ENCODE assay signal across 8 mouse cellular contexts in genomic region chr6:86694465-86694864, GRCm38 (mm10). TPM values are rescaled to one million over a fixed set of nuclear protein-coding genes. Genes with fewer than 3 reads are reported as not detected.
DNase-seq lines count a peak whose midpoint lies in the region; ATAC-seq and TF ChIP-seq lines count a peak whose summit lies in the region.
"Had no signal": no experiment of that assay in that cellular context is flagged by ENCODE, and none has a peak within 500 bp of the region (broad histone marks: within the 10 kb centered on the region; RNA-seq: fewer than 3 reads in every experiment).

No protein-coding gene starts in this region.

- no peak overlapping the region for H3K4me3 ChIP-seq in neural tube, embryonic 15.5 days (replicated peaks)
- no peak overlapping the region for H3K4me3 ChIP-seq in liver, adult 2 months (ENCODE audit: insufficient read depth, low read depth, low read length)
- H3K4me3 ChIP-seq: myocyte had no signal

- ATAC-seq in neural tube, embryonic 15.5 days (ENCODE audit: low FRiP score): no peak
- ATAC-seq in Patski: no peak
- ATAC-seq in granulocyte monocyte progenitor cell, adult 5-6 weeks (replicated peaks; ENCODE audit: poor library complexity, severe bottlenecking): peak; percentile 88

- H3K4me2 ChIP-seq in neural tube, embryonic 15.5 days: no peak overlapping the region

- TF ChIP-seq POLR2A in liver, adult 2 months (IDR thresholded peaks at IDR 0.05; ENCODE audit: extremely low read depth, insufficient read depth, low read length): no peak

- CTCF ChIA-PET in Patski (lab: Charles Lee): interaction anchor here (0.9 to 1.8 kb wide), 4 partner anchors 11 to 24 kb away, joined by 3 to 5 read pairs (median 4); no protein-coding TSS in a partner anchor

- POLR2A ChIA-PET in Patski (lab: Charles Lee): no interaction called here

- H3K79me2 ChIP-seq in liver, adult 2 months (ENCODE audit: control insufficient read depth, insufficient read depth, low read length): no peaks in the 10 kb centered on the region

- no peaks in the 10 kb centered on the region for H3K9me3 ChIP-seq in neural tube, embryonic 15.5 days (replicated peaks)

- no peak overlapping the region for H3K9ac ChIP-seq in neural tube, embryonic 15.5 days (replicated peaks)
- H3K9ac ChIP-seq in liver, adult 2 months (ENCODE audit: low read depth, low read length): no peak overlapping the region

- H3K36me3 ChIP-seq in neural tube, embryonic 15.5 days: peaks cover 82% of the 10 kb centered on the region
- peaks cover 9% of the 10 kb centered on the region for H3K36me3 ChIP-seq in liver, adult 2 months (ENCODE audit: control insufficient read depth, insufficient read depth, low read length)

- in situ Hi-C loops in Patski (cut with MboI; ENCODE audit: low pct_unique_long_range_greater_than_20kb): no loop called here

- TF ChIP-seq CTCF in Patski (IDR thresholded peaks at IDR 0.05): peak; percentile 66
- peak; percentile 70 for TF ChIP-seq CTCF in liver, adult 2 months (IDR thresholded peaks at IDR 0.05; ENCODE audit: low read depth, low read length)

- no peaks in the 10 kb centered on the region for H3K27me3 ChIP-seq in neural tube, embryonic 15.5 days (replicated peaks)
- H3K27me3 ChIP-seq in Patski: no peaks in the 10 kb centered on the region
- H3K27me3 ChIP-seq in liver, adult 2 months (ENCODE audit: control insufficient read depth, insufficient read depth, low read length): no peaks in the 10 kb centered on the region

- no peaks in the 10 kb centered on the region for H3K4me1 ChIP-seq in neural tube, embryonic 15.5 days
- peaks cover 9% of the 10 kb centered on the region for H3K4me1 ChIP-seq in liver, adult 2 months (ENCODE audit: control insufficient read depth, insufficient read depth, low read length)

- peak; percentile 52 for DNase-seq in neural tube, embryonic 10.5 days (ENCODE audit: extremely low spot score, low spot score)
- DNase-seq in Patski (ENCODE audit: low read depth, low spot score): no peak
- DNase-seq in c-Kit-positive CD71-negative TER-119-negative erythroid progenitor cells, embryonic 14.5 days (ENCODE audit: low read depth): peak; percentile 75
- DNase-seq in liver, adult 2 months (ENCODE audit: extremely low read depth, low read depth, low spot score): peak; percentile 35
- peak; percentile 31 for DNase-seq in right cerebral cortex, postnatal 4 days

- no peak overlapping the region for H3K27ac ChIP-seq in neural tube, embryonic 15.5 days (replicated peaks)
- H3K27ac ChIP-seq in liver, adult 2 months (replicated peaks; ENCODE audit: insufficient read depth, low read depth, low read length): no peak overlapping the region

RNA-seq across cellular contexts. Expression of gene Snrnp27, which starts 10.1 kb away (rescaled TPM):
- polyA plus RNA-seq in neural tube, embryonic 15.5 days (2015; fragmentation: Nextera tagmentation; extraction: Ambion mirVana): 94.2 and 96.0 TPM in 2 replicates
- 104 TPM for polyA plus RNA-seq in Patski (2021)
- total RNA-seq in granulocyte monocyte progenitor cell, adult 5-6 weeks (2014; fragmentation: Nextera tagmentation): 58.6 and 108 TPM in 2 replicates
- 112 and 131 TPM in 2 replicates for total RNA-seq in granulocyte monocyte progenitor cell, adult 5-6 weeks (2017)
- total RNA-seq in liver, adult 2 months (2014; rRNA removed): 14.3 and 18.7 TPM in 2 replicates
- polyA plus RNA-seq in liver, adult 2 months (2012; rRNA removed): 6.6 and 8.6 TPM in 2 replicates

RNA-seq across cellular contexts. Expression of gene Mxd1, which starts 25.5 kb away (rescaled TPM):
- 15.2 and 15.3 TPM in 2 replicates for polyA plus RNA-seq in neural tube, embryonic 15.5 days (2015; fragmentation: Nextera tagmentation; extraction: Ambion mirVana)
- polyA plus RNA-seq in Patski (2021): 4.8 TPM
- 5.3 and 7.3 TPM in 2 replicates for total RNA-seq in granulocyte monocyte progenitor cell, adult 5-6 weeks (2014; fragmentation: Nextera tagmentation)
- 16.3 and 20.0 TPM in 2 replicates for total RNA-seq in granulocyte monocyte progenitor cell, adult 5-6 weeks (2017)
- 2.0 and 2.6 TPM in 2 replicates for total RNA-seq in liver, adult 2 months (2014; rRNA removed)
- polyA plus RNA-seq in liver, adult 2 months (2012; rRNA removed): 2.7 and 2.8 TPM in 2 replicates

RNA-seq across cellular contexts. Expression of gene Gmcl1, which starts 38.7 kb away (rescaled TPM):
- polyA plus RNA-seq in neural tube, embryonic 15.5 days (2015; fragmentation: Nextera tagmentation; extraction: Ambion mirVana): 38.7 and 41.8 TPM in 2 replicates
- 59.1 TPM for polyA plus RNA-seq in Patski (2021)
- total RNA-seq in granulocyte monocyte progenitor cell, adult 5-6 weeks (2014; fragmentation: Nextera tagmentation): 28.3 and 31.7 TPM in 2 replicates
- 32.0 and 33.9 TPM in 2 replicates for total RNA-seq in granulocyte monocyte progenitor cell, adult 5-6 weeks (2017)
- total RNA-seq in liver, adult 2 months (2014; rRNA removed): 6.4 and 8.3 TPM in 2 replicates
- 3.4 and 4.0 TPM in 2 replicates for polyA plus RNA-seq in liver, adult 2 months (2012; rRNA removed)
